9 mouse cellular contexts compared by ENCODE assay signal in genomic region chr3:103801631-103802531, GRCm38 (mm10). TPM values are rescaled to one million over a fixed set of nuclear protein-coding genes. Genes with fewer than 3 reads are reported as not detected.
A peak's percentile ranks its signal among the peaks of the same experiment; 100 is the strongest.
DNase-seq lines count a peak whose midpoint lies in the region; ATAC-seq lines count a peak whose summit lies in the region.
"Had no signal": no experiment of that assay in that cellular context is flagged by ENCODE, and none has a peak within 500 bp of the region (broad histone marks: within the 10 kb centered on the region; RNA-seq: fewer than 3 reads in every experiment).

No protein-coding gene starts in this region.

- H3K4me3 ChIP-seq in erythroblast, embryonic 14.5 days (replicated peaks), result peak overlapping the region; percentile 15
- no peak overlapping the region for H3K4me3 ChIP-seq in liver, embryonic 16.5 days (ENCODE audit: low read depth, low read length)

- H3K4me2 ChIP-seq in liver, embryonic 16.5 days (ENCODE audit: low read depth, low read length), result peak overlapping the region; percentile 8

- peaks cover 5% of the 10 kb centered on the region for H3K9me3 ChIP-seq in erythroblast, embryonic 14.5 days (ENCODE audit: control insufficient read depth, low read length)
- no peaks in the 10 kb centered on the region for H3K9me3 ChIP-seq in liver, embryonic 16.5 days (replicated peaks; ENCODE audit: control insufficient read depth, low read length)

- H3K27me3 ChIP-seq in erythroblast, embryonic 14.5 days (ENCODE audit: control insufficient read depth), result no peaks in the 10 kb centered on the region
- H3K27me3 ChIP-seq in liver, embryonic 16.5 days (ENCODE audit: control insufficient read depth, insufficient read depth, low read depth, low read length), result no peaks in the 10 kb centered on the region

- intact Hi-C loops in heart, postnatal 10 days (cut with DNase I), result no loop called here

- ATAC-seq in liver, embryonic 16.5 days (ENCODE audit: low read depth), result peak; percentile 73

- H3K4me1 ChIP-seq in erythroblast, embryonic 14.5 days (ENCODE audit: control insufficient read depth), result peaks cover 96% of the 10 kb centered on the region
- peaks cover 68% of the 10 kb centered on the region for H3K4me1 ChIP-seq in liver, embryonic 16.5 days (ENCODE audit: control insufficient read depth, low read depth, low read length)

- H3K36me3 ChIP-seq in erythroblast, embryonic 14.5 days (ENCODE audit: control insufficient read depth), result peaks cover 82% of the 10 kb centered on the region
- H3K36me3 ChIP-seq in liver, embryonic 16.5 days (ENCODE audit: control insufficient read depth, insufficient read depth), result peaks cover 26% of the 10 kb centered on the region

- H3K27ac ChIP-seq in liver, embryonic 16.5 days (ENCODE audit: low read length), result peak overlapping the region; percentile 94

- DNase-seq in B cell, adult 2 months, result peak; percentile 56 to 58
- peak; percentile 79 for DNase-seq in adrenal gland, postnatal 10 days
- peak; percentile 91 for DNase-seq in heart, postnatal 10 days
- DNase-seq in layer of hippocampus, adult 11-12 months (ENCODE audit: low spot score), result peak; percentile 82
- peak; percentile 28 for DNase-seq in right cerebral cortex, postnatal 25 days
- DNase-seq in urinary bladder, postnatal 36 days (ENCODE audit: low spot score in 2 of 2), result peak; percentile 67 to 86

- WGBS in liver, embryonic 16.5 days (ENCODE audit: insufficient replicate concordance), result 12% methylated on average over 10 of the region's 10 CpGs

- peak overlapping the region; percentile 42 for H3K9ac ChIP-seq in liver, embryonic 16.5 days (ENCODE audit: low read depth, low read length)

RNA-seq across cellular contexts. Expression of gene Dclre1b, which starts 7.4 kb away (rescaled TPM):
- 10 to 100 TPM; 15.1 to 16.9 TPM for total RNA-seq in adrenal gland, postnatal 10 days (2021)
- 1.1 and 1.2 TPM in 2 replicates for polyA plus RNA-seq in erythroblast, embryonic 14.5 days (2012)
- 10 to 100 TPM; 12.4 to 13.5 TPM for total RNA-seq in heart, postnatal 10 days (2021)
- 24.1 and 28.5 TPM in 2 replicates for polyA plus RNA-seq in liver, embryonic 16.5 days (2015; fragmentation: Nextera tagmentation; extraction: Ambion mirVana)

RNA-seq across cellular contexts. Expression of gene Ap4b1, which starts 7.4 kb away (rescaled TPM):
- total RNA-seq in adrenal gland, postnatal 10 days (2021), result 10 to 100 TPM; 18.8 to 23.7 TPM
- 0.12 and 0.16 TPM in 2 replicates for polyA plus RNA-seq in erythroblast, embryonic 14.5 days (2012)
- total RNA-seq in heart, postnatal 10 days (2021), result 10 to 100 TPM; 11.5 to 14.0 TPM
- 15.2 and 15.9 TPM in 2 replicates for polyA plus RNA-seq in liver, embryonic 16.5 days (2015; fragmentation: Nextera tagmentation; extraction: Ambion mirVana)

RNA-seq across cellular contexts. Expression of gene Gm43064, which starts 7.5 kb away (rescaled TPM):
- under 1 TPM in 1 of 2 experiments, not detected in 1; 0.58 TPM for total RNA-seq in adrenal gland, postnatal 10 days (2021)
- polyA plus RNA-seq in erythroblast, embryonic 14.5 days (2012), result 0.26 and 0.65 TPM in 2 replicates
- total RNA-seq in heart, postnatal 10 days (2021), result not detected
- polyA plus RNA-seq in liver, embryonic 16.5 days (2015; fragmentation: Nextera tagmentation; extraction: Ambion mirVana), result 0.70 and 1.1 TPM in 2 replicates
- total RNA-seq: adrenal gland, postnatal 4 days had no signal

RNA-seq across cellular contexts. Expression of gene Hipk1, which starts 10.5 kb away (rescaled TPM):
- total RNA-seq in adrenal gland, postnatal 10 days (2021), result 100 to 1,000 TPM; 128 to 162 TPM
- 5.7 and 7.4 TPM in 2 replicates for polyA plus RNA-seq in erythroblast, embryonic 14.5 days (2012)
- 100 to 1,000 TPM; 102 to 117 TPM for total RNA-seq in heart, postnatal 10 days (2021)
- 15.3 and 16.4 TPM in 2 replicates for polyA plus RNA-seq in liver, embryonic 16.5 days (2015; fragmentation: Nextera tagmentation; extraction: Ambion mirVana)

RNA-seq across cellular contexts. Expression of gene Bcl2l15, which starts 30.5 kb away (rescaled TPM):
- total RNA-seq in adrenal gland, postnatal 10 days (2021), result under 1 TPM in 1 of 2 experiments, not detected in 1; 0.36 TPM
- polyA plus RNA-seq in erythroblast, embryonic 14.5 days (2012), result 0.06 and 0.15 TPM in 2 replicates
- total RNA-seq in heart, postnatal 10 days (2021), result under 1 TPM in 1 of 2 experiments, not detected in 1; 0.32 TPM
- 1.5 and 1.7 TPM in 2 replicates for polyA plus RNA-seq in liver, embryonic 16.5 days (2015; fragmentation: Nextera tagmentation; extraction: Ambion mirVana)

Comparison
In these comparisons a context has a peak if more than half of its experiments do, and no peak if none do; other contexts are left out.
1. DNase-seq: peak in every context shown above with its lines; median percentile 91 in heart, postnatal 10 days; 82 in layer of hippocampus, adult 11-12 months; 79 in adrenal gland, postnatal 10 days; 76 in urinary bladder, postnatal 36 days; 57 in B cell, adult 2 months; 28 in right cerebral cortex, postnatal 25 days.